Mouse (Mus musculus) embryonic facial prominence, embryonic 11.5 days (tissue): Measurements from ENCODE around the gene Mtor. TPM values are rescaled to one million over a fixed set of nuclear protein-coding genes. Genes with fewer than 3 reads are reported as not detected.
A peak's percentile ranks its signal among the peaks of the same experiment; 100 is the strongest.

Experiments
- ATAC-seq: fragments of 200-750 bp; cut with Nextera tagmentation; replicated peaks from 2 replicates; pipeline ENCODE4 v1.8.0; 2017; ENCODE audit warnings: low read depth; ENCODE audit not compliant: insufficient number of reproducible peaks, low FRiP score, low TSS enrichment
- DNase-seq: peaks from one replicate; pipeline ENCODE4 v3.0.0-alpha.2; 2015; ENCODE audit warnings: low spot score
- H3K27ac ChIP-seq: fragments of 300-500 bp; sonication (generic); replicated peaks from 2 replicates; pipeline ENCODE4 v1.5.1; 2014; ENCODE audit warnings: mild to moderate bottlenecking, low read depth, low read length, control low read depth
- H3K27me3 ChIP-seq: fragments of 300-500 bp; sonication (generic); 2 replicates; pipeline ENCODE4 v1.6.1; 2014; ENCODE audit warnings: mild to moderate bottlenecking, low read length, moderate library complexity, mixed read lengths; ENCODE audit not compliant: control insufficient read depth, insufficient read depth
- H3K36me3 ChIP-seq: fragments of 300-500 bp; sonication (generic); replicated peaks from 2 replicates; pipeline ENCODE4 v1.6.1; 2014; ENCODE audit warnings: low read depth, mild to moderate bottlenecking, low read length, moderate library complexity, mixed read lengths; ENCODE audit not compliant: control insufficient read depth, insufficient read depth
- H3K4me1 ChIP-seq: fragments of 300-500 bp; sonication (generic); 2 replicates; pipeline ENCODE4 v1.6.1; 2014; ENCODE audit warnings: low read length, mixed read lengths; ENCODE audit not compliant: control insufficient read depth, insufficient read depth
- H3K4me2 ChIP-seq: fragments of 300-500 bp; sonication (generic); 2 replicates; pipeline ENCODE4 v1.6.1; 2014; ENCODE audit warnings: low read depth, mild to moderate bottlenecking, control low read depth, low read length, moderate library complexity
- H3K4me3 ChIP-seq: fragments of 300-500 bp; sonication (generic); 2 replicates; pipeline ENCODE4 v1.5.1; 2014; ENCODE audit warnings: low read depth, low read length, control low read depth
- H3K9ac ChIP-seq: fragments of 300-500 bp; sonication (generic); replicated peaks from 2 replicates; pipeline ENCODE4 v1.6.1; 2014; ENCODE audit warnings: mild to moderate bottlenecking, control low read depth, low read length
- H3K9me3 ChIP-seq: fragments of 300-500 bp; sonication (generic); replicated peaks from 2 replicates; pipeline ENCODE4 v1.6.1; 2016; ENCODE audit warnings: mild to moderate bottlenecking, low read length, inconsistent platforms, mixed read lengths; ENCODE audit not compliant: control insufficient read depth
- WGBS: fragments of 180-500 bp; shearing (Covaris S2); extraction: QIAGEN DNeasy Blood & Tissue Kit; methylation state at CpG from one replicate; pipeline ENCODE4 v1.1.7; 2014; 5-methylcytosine and 5-hydroxymethylcytosine counted together
- polyA plus RNA-seq: library from polyadenylated mRNA; unstranded; fragments of >200 nt; fragmentation: Nextera tagmentation; extraction: Ambion mirVana; gene quantifications from 2 replicates; pipeline ENCODE4 v1.2.1, GENCODE M21; 2014

Mtor gene
- polyA plus RNA-seq, 1 experiment from 2014 or later = 22.5 TPM

GRCm38 (mm10) chr4:148517809-148518208 lies 69.4 kb downstream of the Mtor start:
- DNase-seq (no peak), ATAC-seq (no peak)
- WGBS = 58% methylated on average over 4 of the region's 4 CpGs
- Histone ChIP-seq H3K27ac (no peak overlapping the region), H3K27me3 (no peaks in the 10 kb centered on the region), H3K9ac (no peak overlapping the region), H3K36me3 (peaks cover 6% of the 10 kb centered on the region), H3K4me2 (no peak overlapping the region), H3K4me3 (no peak overlapping the region), H3K4me1 (no peaks in the 10 kb centered on the region), H3K9me3 (no peaks in the 10 kb centered on the region)

GRCm38 (mm10) chr4:148518235-148518795 lies 69.9 kb downstream of the Mtor start:
- WGBS = 24% methylated on average over 5 of the region's 5 CpGs
- H3K4me1 ChIP-seq = no peaks in the 10 kb centered on the region
- no peaks in the 10 kb centered on the region for H3K9me3 ChIP-seq
- DNase-seq = peak; percentile 4
- H3K36me3 ChIP-seq = peaks cover 6% of the 10 kb centered on the region
- no peak overlapping the region for H3K4me3 ChIP-seq
- H3K9ac ChIP-seq = no peak overlapping the region
- no peak for ATAC-seq
- H3K4me2 ChIP-seq = no peak overlapping the region
- H3K27ac ChIP-seq = no peak overlapping the region
- no peaks in the 10 kb centered on the region for H3K27me3 ChIP-seq

GRCm38 (mm10) chr4:148523538-148523937 lies 75.1 kb downstream of the Mtor start:
- peaks cover 4% of the 10 kb centered on the region for H3K36me3 ChIP-seq

GRCm38 (mm10) chr4:148527158-148527910 lies 78.9 kb downstream of the Mtor start:
- ATAC-seq (no peak), DNase-seq (no peak)
- WGBS = 88% methylated on average over 10 of the region's 10 CpGs
- no peaks in the 10 kb centered on the region for H3K9me3 ChIP-seq
- no peak overlapping the region for H3K4me2 ChIP-seq
- no peaks in the 10 kb centered on the region for H3K27me3 ChIP-seq
- H3K4me1 ChIP-seq = no peaks in the 10 kb centered on the region
- H3K9ac ChIP-seq = no peak overlapping the region
- no peak overlapping the region for H3K4me3 ChIP-seq
- peaks cover 4% of the 10 kb centered on the region for H3K36me3 ChIP-seq
- no peak overlapping the region for H3K27ac ChIP-seq

More at GRCm38 (mm10) chr4:148523538-148523937, 75.1 kb downstream of the Mtor start:
- ATAC-seq (no peak), DNase-seq (no peak)
- 79% methylated on average over 7 of the region's 7 CpGs for WGBS
- H3K4me2 ChIP-seq = no peak overlapping the region
- no peaks in the 10 kb centered on the region for H3K27me3 ChIP-seq
- H3K4me3 ChIP-seq = no peak overlapping the region
- H3K27ac ChIP-seq = no peak overlapping the region
- no peak overlapping the region for H3K9ac ChIP-seq
- no peaks in the 10 kb centered on the region for H3K4me1 ChIP-seq
- H3K9me3 ChIP-seq = no peaks in the 10 kb centered on the region

GRCm38 (mm10) chr4:148530351-148530750 lies 81.9 kb downstream of the Mtor start:
- no peak overlapping the region for H3K4me3 ChIP-seq
- H3K4me1 ChIP-seq = no peaks in the 10 kb centered on the region
- peaks cover 8% of the 10 kb centered on the region; the same call in 1 of the 2 replicates for H3K36me3 ChIP-seq
- ATAC-seq = no peak
- no peak overlapping the region for H3K4me2 ChIP-seq
- no peaks in the 10 kb centered on the region for H3K9me3 ChIP-seq
- no peaks in the 10 kb centered on the region for H3K27me3 ChIP-seq
- WGBS = 92% methylated on average over 5 of the region's 5 CpGs
- H3K9ac ChIP-seq = no peak overlapping the region
- no peak for DNase-seq
- no peak overlapping the region for H3K27ac ChIP-seq

- peaks cover 8% of the 10 kb centered on the region; the same call in 1 of the 2 replicates for H3K36me3 ChIP-seq
- H3K4me2 ChIP-seq = no peak overlapping the region
- H3K4me3 ChIP-seq = no peak overlapping the region
- H3K27me3 ChIP-seq = no peaks in the 10 kb centered on the region
- no peak overlapping the region for H3K27ac ChIP-seq
- no peaks in the 10 kb centered on the region for H3K4me1 ChIP-seq
- H3K9ac ChIP-seq = no peak overlapping the region
- DNase-seq (no peak), ATAC-seq (no peak)
- H3K9me3 ChIP-seq = no peaks in the 10 kb centered on the region
- WGBS = 87% methylated on average over 6 of the region's 6 CpGs
These were observed 82.4 kb downstream of the Mtor start for GRCm38 (mm10) chr4:148530778-148531177.

GRCm38 (mm10) chr4:148531341-148531740 lies 82.9 kb downstream of the Mtor start:
- no peak for ATAC-seq
- Histone ChIP-seq H3K4me2 (no peak overlapping the region), H3K9me3 (no peaks in the 10 kb centered on the region), H3K4me3 (no peak overlapping the region), H3K27ac (no peak overlapping the region), H3K4me1 (no peaks in the 10 kb centered on the region), H3K36me3 (peaks cover 8% of the 10 kb centered on the region; the same call in 1 of the 2 replicates), H3K27me3 (no peaks in the 10 kb centered on the region), H3K9ac (no peak overlapping the region)
- 80% methylated on average over 4 of the region's 4 CpGs for WGBS
- no peak for DNase-seq

GRCm38 (mm10) chr4:148532516-148532915 lies 84.1 kb downstream of the Mtor start:
- H3K36me3 ChIP-seq = peaks cover 6% of the 10 kb centered on the region; the same call in 1 of the 2 replicates
- 95% methylated on average over 3 of the region's 3 CpGs for WGBS
- H3K9me3 ChIP-seq = no peaks in the 10 kb centered on the region
- H3K27me3 ChIP-seq = no peaks in the 10 kb centered on the region
- ATAC-seq (no peak), DNase-seq (no peak)
- no peak overlapping the region for H3K9ac ChIP-seq
- no peaks in the 10 kb centered on the region for H3K4me1 ChIP-seq
- no peak overlapping the region for H3K4me3 ChIP-seq
- H3K4me2 ChIP-seq = no peak overlapping the region
- H3K27ac ChIP-seq = no peak overlapping the region
